Mouse (Mus musculus) CD4-positive naive resting alpha-beta T cell, adult 57 days (primary cell): ENCODE results near the gene Cdan1. TPM values are rescaled to one million over a fixed set of nuclear protein-coding genes. Genes with fewer than 3 reads are reported as not detected.

Source experiments
- total RNA-seq: library from RNA; stranded (reverse); gene quantifications from one replicate; pipeline ENCODE4 v1.2.4, GENCODE M21; 2023

Gene Cdan1
- total RNA-seq, result 39.1 TPM

DNA sequence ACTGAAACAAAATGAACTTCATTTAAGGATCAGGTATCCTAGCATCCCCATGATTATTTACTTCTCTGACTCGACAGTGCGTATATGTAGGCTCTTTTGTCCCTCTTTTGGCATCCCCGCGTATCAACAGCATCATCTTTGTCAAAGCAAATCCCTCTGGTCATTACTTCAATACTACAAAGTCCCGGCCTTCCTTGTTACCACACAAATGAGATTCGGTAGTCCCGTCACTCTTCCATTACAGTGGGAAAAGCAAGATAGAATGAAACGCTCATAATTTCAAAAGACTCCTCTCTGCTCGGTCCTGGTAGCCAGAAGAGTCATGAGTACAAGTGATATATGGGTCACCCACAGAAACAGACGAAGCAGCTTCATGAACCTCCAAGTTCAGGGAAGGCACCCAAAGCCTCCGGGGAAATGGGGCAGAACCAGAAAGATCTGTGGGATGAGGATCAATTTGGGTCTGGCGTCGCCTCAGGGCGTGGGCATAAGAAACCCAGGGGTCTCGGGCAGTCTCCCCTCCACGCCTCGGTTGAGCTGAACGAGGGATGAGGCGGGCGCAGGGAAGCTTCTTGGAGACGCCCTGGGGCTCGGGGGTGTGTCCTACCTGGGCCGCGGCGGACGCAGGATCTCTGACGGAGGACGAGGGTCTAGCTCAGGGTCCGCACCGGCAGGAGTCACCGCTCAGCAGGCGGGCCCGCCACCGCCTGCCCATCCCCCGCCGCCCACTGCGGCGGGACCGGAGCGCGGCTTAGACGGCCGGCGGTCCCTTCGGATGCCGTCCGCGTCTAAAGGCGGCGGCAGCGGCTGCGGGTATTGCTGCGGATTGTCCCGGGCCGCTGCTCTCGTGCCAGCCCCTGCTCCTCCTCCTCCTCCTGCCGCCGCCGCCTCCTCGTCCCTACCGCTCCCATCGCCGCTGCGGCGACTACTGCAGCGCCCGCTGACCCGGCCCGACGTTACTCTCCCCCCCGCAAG lies at the start of gene Cdan1:
Gene Cdan1 (minus strand): TSS at position 680 of the 975 bp plus-strand sequence.

DNA sequence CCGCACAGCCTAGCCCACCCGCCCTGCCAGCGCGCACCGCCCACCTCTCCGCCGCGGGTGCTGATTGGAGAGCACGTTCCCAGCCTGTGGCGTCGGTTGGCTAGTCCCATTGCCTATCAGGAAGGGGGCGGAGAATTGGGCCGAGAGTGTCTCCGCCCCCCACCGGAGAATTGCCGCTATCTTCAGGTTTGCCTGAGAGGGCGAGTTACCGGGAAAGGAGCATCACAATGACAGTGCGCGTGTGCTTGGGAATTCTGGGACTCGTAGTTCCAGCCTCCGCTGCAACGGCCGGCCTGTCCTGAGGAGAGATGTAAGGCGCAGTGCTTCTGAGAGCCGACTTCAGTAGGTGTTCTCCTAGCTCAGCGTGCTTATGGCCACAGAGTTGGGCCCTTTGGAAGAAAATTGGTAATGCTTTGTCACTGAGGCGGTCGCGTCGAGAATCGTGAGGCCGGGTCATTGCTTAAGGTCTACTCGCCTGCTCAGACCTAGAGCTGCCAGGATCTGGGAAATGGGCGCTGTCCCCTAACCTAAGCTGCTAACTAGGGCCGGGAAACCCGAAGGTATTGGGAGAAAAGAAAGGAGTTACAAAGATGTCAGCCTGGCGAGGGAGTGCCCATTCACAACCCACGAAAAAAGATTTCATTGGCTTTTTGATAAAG lies 625 bp upstream of the Cdan1 start, which contains the start of gene Ttbk2:
Gene Ttbk2 (minus strand): TSS at position 181 of the 659 bp plus-strand sequence.

Other genes with a start within 250 kb of the Cdan1 start
- gene Haus2, start 240.7 kb downstream of the Cdan1 start, total RNA-seq, result 19.1 TPM
- gene Lrrc57, start 240.6 kb downstream of the Cdan1 start, total RNA-seq, result 15.6 TPM
- 0.56 TPM for gene Stard9, start 221.0 kb downstream of the Cdan1 start, total RNA-seq
- gene Ttbk2, start 476 bp upstream of the Cdan1 start, total RNA-seq, result 13.3 TPM
- gene Ubr1, start 120.6 kb upstream of the Cdan1 start, total RNA-seq, result 67.5 TPM
- 31.6 TPM for gene Tmem62, start 126.9 kb upstream of the Cdan1 start, total RNA-seq
- gene Ccndbp1, start 158.3 kb upstream of the Cdan1 start, total RNA-seq, result 80.3 TPM
- gene Epb42, start 186.9 kb upstream of the Cdan1 start, total RNA-seq, result not detected
- gene Tgm5, start 235.7 kb upstream of the Cdan1 start, total RNA-seq, result not detected